Mouse (Mus musculus) ES-E14 (cell line): ENCODE measurements around the gene Zdhhc3. TPM values are rescaled to one million over a fixed set of nuclear protein-coding genes. Genes with fewer than 3 reads are reported as not detected.

ENCODE experiments used
- DNase-seq: peaks from one replicate; pipeline ENCODE4 v3.0.0-alpha.2; 2013; ENCODE audit warnings: low read depth, low spot score
- H3K27ac ChIP-seq: 2 replicates; pipeline ENCODE4 v1.5.1; 2012; ENCODE audit warnings: low read depth, mild to moderate bottlenecking, low read length, moderate library complexity, mixed read lengths; ENCODE audit not compliant: poor library complexity, insufficient read depth, severe bottlenecking
- H3K36me3 ChIP-seq: 2 replicates; pipeline ENCODE4 v1.6.1; 2012; ENCODE audit warnings: mild to moderate bottlenecking, low read length, moderate library complexity, mixed read lengths; ENCODE audit not compliant: control insufficient read depth, poor library complexity, insufficient read depth, severe bottlenecking
- H3K4me1 ChIP-seq, 2 experiments: fragments of 150-350 bp in 1 of 2; sonication (generic) in 1 of 2; 2 replicates each; pipeline ENCODE4 v1.6.1; 2012; ENCODE audit warnings: low read length in 2 of 2, mild to moderate bottlenecking in 1 of 2, mixed read lengths in 1 of 2; ENCODE audit not compliant: control insufficient read depth in 2 of 2, insufficient read depth in 2 of 2, poor library complexity in 1 of 2
- H3K4me3 ChIP-seq, 2 experiments: fragments of 150-350 bp in 1 of 2; sonication (generic) in 1 of 2; 2 replicates each; pipeline ENCODE4 v1.5.1; 2012; ENCODE audit warnings: low read length in 2 of 2, low read depth in 1 of 2, mild to moderate bottlenecking in 1 of 2, mixed read lengths in 1 of 2; ENCODE audit not compliant: insufficient read depth in 1 of 2, poor library complexity in 1 of 2, severe bottlenecking in 1 of 2
- H3K9ac ChIP-seq: 2 replicates; pipeline ENCODE4 v1.6.1; 2012; ENCODE audit warnings: low read depth, mild to moderate bottlenecking, low read length, mixed read lengths; ENCODE audit not compliant: poor library complexity, insufficient read depth, severe bottlenecking
- H3K9me3 ChIP-seq: fragments of 150-350 bp; sonication (generic); 2 replicates; pipeline ENCODE4 v1.6.1; 2012; ENCODE audit warnings: low read depth, mild to moderate bottlenecking, low read length; ENCODE audit not compliant: control insufficient read depth, insufficient read depth
- CHD2 ChIP-seq: IDR thresholded peaks from 2 replicates; pipeline ENCODE4 v1.6.1; 2014; ENCODE audit warnings: mild to moderate bottlenecking, low read depth, low read length, inconsistent platforms
- HCFC1 ChIP-seq: IDR thresholded peaks from 2 replicates; pipeline ENCODE4 v1.6.1; 2012; ENCODE audit warnings: low read length, inconsistent platforms, borderline replicate concordance; ENCODE audit not compliant: insufficient read depth
- MAFK ChIP-seq: IDR thresholded peaks from 2 replicates; pipeline ENCODE4 v1.6.1; 2014; ENCODE audit warnings: mild to moderate bottlenecking, low read depth, low read length, inconsistent platforms; ENCODE audit not compliant: insufficient read depth
- ZC3H11A ChIP-seq: IDR thresholded peaks from 2 replicates; pipeline ENCODE4 v1.6.1; 2012; ENCODE audit warnings: low read depth, mild to moderate bottlenecking, inconsistent platforms, low read length, borderline replicate concordance
- ZNF384 ChIP-seq: IDR thresholded peaks from 2 replicates; pipeline ENCODE4 v1.6.1; 2012; ENCODE audit warnings: low read depth, low read length, inconsistent platforms
- in situ Hi-C, 2 experiments: fragments of 600-800 bp; cut with MboI; formaldehyde crosslinking; loops; one replicate each; pipeline ENCODE4 v1.15.1; 2025; ENCODE audit warnings: low sequenced_read_pairs in 2 of 2, inconsistent platforms in 1 of 2; ENCODE audit not compliant: unreplicated experiment in 2 of 2
- total RNA-seq: library from RNA; depleted of rRNA; stranded (reverse); fragments of 300-350 nt; gene quantifications from 2 replicates; pipeline ENCODE4 v1.2.3, GENCODE M21; 2012; rRNA removed

Gene Zdhhc3
- total RNA-seq: 36.6 and 37.8 TPM in 2 replicates

GRCm38 (mm10) chr9:123112805-123113521, at the start of gene Zdhhc3, which contains the start of gene Exosc7:
Zdhhc3 (minus strand) TSS chr9:123113205.
Exosc7 (plus strand) TSS chr9:123113215.
- H3K27ac ChIP-seq: peak within 1 kb of the TSS; percentile 68; the same call in 1 of the 2 replicates
- TF ChIP-seq CHD2 (no peak), MAFK (no peak), HCFC1 (peak; percentile 86), ZC3H11A (0 out of 2 replicates have a peak, but pooled peaks have one; percentile 18), ZNF384 (no peak)
- in situ Hi-C loops: no loop called here

GRCm38 (mm10) chr9:123161792-123162191, 48.8 kb upstream of the Zdhhc3 start:
- no peak overlapping the region for H3K4me3 ChIP-seq
- H3K9ac ChIP-seq: no peak overlapping the region
- TF ChIP-seq CHD2 (no peak), ZNF384 (no peak), HCFC1 (no peak), MAFK (no peak), ZC3H11A (no peak)

More at GRCm38 (mm10) chr9:123112805-123113521, at the start of gene Zdhhc3, which contains the start of gene Exosc7:
- peak; percentile 62 for DNase-seq
- Histone ChIP-seq H3K4me1 (peaks cover 1 to 2% of the 10 kb centered on the region in 2 experiments; a peak in 1 of 4 replicates), H3K36me3 (peaks cover 6% of the 10 kb centered on the region; the same call in 1 of the 2 replicates), H3K9me3 (no peaks in the 10 kb centered on the region), H3K9ac (peak within 1 kb of the TSS; percentile 97), H3K4me3 (peak within 1 kb of the TSS; percentile 92 to 94)

GRCm38 (mm10) chr9:123159330-123159729, 46.3 kb upstream of the Zdhhc3 start:
- Histone ChIP-seq H3K4me3 (no peak overlapping the region), H3K9ac (no peak overlapping the region), H3K4me1 (peaks cover 0 to 3% of the 10 kb centered on the region in 2 experiments; a peak in 1 of 4 replicates), H3K27ac (no peak overlapping the region), H3K9me3 (no peaks in the 10 kb centered on the region), H3K36me3 (no peaks in the 10 kb centered on the region)
- DNase-seq: peak; percentile 68
- in situ Hi-C loops: loop anchor here in 1 of 2 experiments (10.0 kb wide), 1 partner anchor 365 kb away; the partner anchor contains the start of gene Sacm1l
- no peak for TF ChIP-seq MAFK
- no peak for TF ChIP-seq CHD2
- peak; percentile 86; the same call in 1 of the 2 replicates for TF ChIP-seq ZC3H11A

More at GRCm38 (mm10) chr9:123161792-123162191, 48.8 kb upstream of the Zdhhc3 start:
- H3K27ac ChIP-seq: no peak overlapping the region
- no peaks in the 10 kb centered on the region for H3K9me3 ChIP-seq
- no peak for DNase-seq
- in situ Hi-C loops: loop anchor here (5.0 to 10.0 kb wide), 2 partner anchors 91 to 93 kb away; no protein-coding TSS in a partner anchor
- no peaks in the 10 kb centered on the region; a peak in 1 of 4 replicates for H3K4me1 ChIP-seq
- no peaks in the 10 kb centered on the region for H3K36me3 ChIP-seq

- H3K9ac ChIP-seq: no peak overlapping the region
- H3K27ac ChIP-seq: no peak overlapping the region
- H3K4me1 ChIP-seq: peaks cover 0 to 3% of the 10 kb centered on the region in 2 experiments; a peak in 1 of 4 replicates
- no peaks in the 10 kb centered on the region for H3K36me3 ChIP-seq
- H3K9me3 ChIP-seq: no peaks in the 10 kb centered on the region
- TF ChIP-seq HCFC1: no peak
- no peak for TF ChIP-seq CHD2
- TF ChIP-seq ZC3H11A: no peak; the same call in 1 of the 2 replicates
- no peak for TF ChIP-seq MAFK
- in situ Hi-C loops: loop anchor here in 1 of 2 experiments (10.0 kb wide), 1 partner anchor 367 kb away; the partner anchor contains the start of gene Sacm1l
- H3K4me3 ChIP-seq: no peak overlapping the region
- DNase-seq: peak; percentile 48
Observed at GRCm38 (mm10) chr9:123158125-123158836, 45.3 kb upstream of the Zdhhc3 start.
